Mouse (Mus musculus) embryo, embryonic 10 days (tissue): ENCODE data around the gene Slco1b2.
"Not testable (repeated sequence)": the region's sequence is repeated elsewhere in the genome, so short reads cannot be mapped to it uniquely, and the experiment has no call there.

Source experiments
- DNase-seq: peaks from one replicate; pipeline ENCODE4 v3.0.0-alpha.2; 2015; ENCODE audit warnings: low spot score

Gene Slco1b2

GRCm38 (mm10) chr6:141629291-141629690 is at the start of gene Slco1b2:
Gene Slco1b2 (plus strand): TSS chr6:141629518.
- DNase-seq: no peak

- DNase-seq: no peak
Measured at GRCm38 (mm10) chr6:141584791-141585403, 44.4 kb upstream of the Slco1b2 start.

GRCm38 (mm10) chr6:141590002-141590401 is 39.3 kb upstream of the Slco1b2 start:
- DNase-seq: no peak

- not testable (repeated sequence) for DNase-seq
Measured at GRCm38 (mm10) chr6:141590598-141591200, 38.6 kb upstream of the Slco1b2 start.

- DNase-seq: no peak
Measured at GRCm38 (mm10) chr6:141596081-141596480, 33.2 kb upstream of the Slco1b2 start.

GRCm38 (mm10) chr6:141597037-141597436 is 32.3 kb upstream of the Slco1b2 start:
- DNase-seq: no peak

- no peak for DNase-seq
Measured at GRCm38 (mm10) chr6:141600940-141601339, 28.4 kb upstream of the Slco1b2 start.

- no peak for DNase-seq
Measured at GRCm38 (mm10) chr6:141610702-141611260, 18.5 kb upstream of the Slco1b2 start.

- DNase-seq: no peak
Measured at GRCm38 (mm10) chr6:141614017-141614416, 15.3 kb upstream of the Slco1b2 start.

GRCm38 (mm10) chr6:141615348-141615747 is 14.0 kb upstream of the Slco1b2 start:
- no peak for DNase-seq

- no peak for DNase-seq
Measured at GRCm38 (mm10) chr6:141632935-141633334, 3.6 kb downstream of the Slco1b2 start.

GRCm38 (mm10) chr6:141635250-141635649 is 5.9 kb downstream of the Slco1b2 start:
- no peak for DNase-seq

- no peak for DNase-seq
Measured at GRCm38 (mm10) chr6:141640639-141641038, 11.3 kb downstream of the Slco1b2 start.

GRCm38 (mm10) chr6:141687008-141687407 is 57.7 kb downstream of the Slco1b2 start:
- no peak for DNase-seq

- DNase-seq: no peak
Measured at GRCm38 (mm10) chr6:141691246-141691645, 61.9 kb downstream of the Slco1b2 start.
